Mouse (Mus musculus) cerebellum, adult 18-20 months (tissue): Measurements from ENCODE around the gene Fmo5.

Experiments used
- DNase-seq, 2 experiments: peaks; one replicate each; pipeline ENCODE4 v3.0.0; 2021

Gene Fmo5

DNA sequence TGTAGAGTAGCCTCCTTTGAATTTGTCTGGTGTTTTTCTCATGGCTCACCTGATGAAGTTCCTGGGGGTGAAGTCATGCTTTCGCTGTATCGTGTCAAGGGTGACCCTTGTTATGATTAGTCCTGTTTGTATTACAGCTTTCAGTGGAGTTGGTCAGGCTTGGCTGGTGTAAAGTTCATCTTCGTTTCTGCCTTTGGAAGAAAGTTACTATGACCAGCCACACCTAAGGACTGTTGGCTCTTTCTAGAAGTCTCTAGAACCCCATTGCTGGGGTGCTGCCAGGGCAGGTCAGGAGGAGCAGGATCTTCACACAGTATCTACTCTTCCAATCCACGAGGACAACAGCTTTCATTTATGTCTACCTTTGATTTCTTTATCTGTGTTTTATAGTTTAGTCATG lies 4.9 kb downstream of the Fmo5 start:
- DNase-seq, result no peak

DNA sequence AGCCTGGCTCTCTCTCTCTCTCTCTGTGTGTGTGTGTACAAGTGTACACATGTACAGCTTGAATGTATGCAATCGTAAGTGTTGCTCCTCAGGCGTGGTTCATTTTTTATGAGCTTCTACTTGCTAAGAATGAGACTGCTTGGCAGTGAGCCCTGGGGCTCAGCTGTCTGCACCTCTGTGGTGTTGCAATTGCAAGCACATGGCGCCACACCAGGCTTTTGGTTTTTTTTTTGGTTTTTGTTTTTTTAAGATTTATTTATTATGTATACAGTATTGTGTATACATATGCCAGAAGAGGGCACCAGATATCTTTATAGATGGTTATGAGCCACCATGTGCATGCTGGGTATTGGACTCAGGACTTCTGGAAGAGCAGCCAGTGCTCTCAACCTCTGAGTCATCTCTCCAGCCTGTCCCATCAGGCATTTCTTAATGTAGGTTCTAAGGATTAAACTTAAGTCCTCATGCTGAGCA lies 5.7 kb downstream of the Fmo5 start:
- no peak for DNase-seq

DNA sequence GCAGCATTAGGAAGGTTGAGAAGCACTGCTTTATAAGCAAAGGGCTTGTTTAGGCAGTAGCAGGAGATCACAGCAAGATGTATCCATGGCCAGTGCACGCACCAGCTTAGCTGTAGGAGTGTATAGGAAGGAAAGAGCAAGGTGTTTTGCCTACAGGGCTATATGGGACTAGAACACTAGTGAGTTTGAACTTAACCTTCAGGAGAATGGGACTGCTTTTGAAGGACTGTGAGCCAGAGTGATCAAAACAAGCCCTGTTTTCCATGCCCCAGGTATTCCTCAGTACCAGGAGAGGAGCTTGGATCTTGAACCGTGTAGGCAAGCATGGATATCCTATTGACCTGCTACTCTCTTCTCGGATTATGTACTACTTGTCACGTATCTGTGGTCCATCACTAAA lies 12.8 kb downstream of the Fmo5 start:
- DNase-seq, result no peak

DNA sequence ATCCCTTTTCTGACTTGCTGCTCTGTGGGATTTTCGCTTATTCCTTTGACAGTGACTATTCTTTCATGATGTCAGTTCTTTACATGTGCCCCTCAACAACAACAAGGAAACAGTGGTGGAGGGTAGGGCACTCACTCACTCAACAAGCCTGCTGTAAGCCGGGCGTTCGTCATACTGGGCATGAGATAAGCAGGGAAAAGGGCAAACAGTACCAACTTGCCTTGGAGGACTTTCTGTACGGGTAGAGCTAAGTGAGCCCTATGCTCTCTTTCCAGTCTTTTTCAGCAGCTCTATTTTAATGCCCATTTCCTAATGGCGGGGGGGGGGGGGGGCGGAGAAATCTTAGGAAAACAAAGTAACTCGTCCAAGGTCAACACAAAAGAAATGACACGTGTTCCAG lies 13.4 kb downstream of the Fmo5 start:
- no peak for DNase-seq

DNA sequence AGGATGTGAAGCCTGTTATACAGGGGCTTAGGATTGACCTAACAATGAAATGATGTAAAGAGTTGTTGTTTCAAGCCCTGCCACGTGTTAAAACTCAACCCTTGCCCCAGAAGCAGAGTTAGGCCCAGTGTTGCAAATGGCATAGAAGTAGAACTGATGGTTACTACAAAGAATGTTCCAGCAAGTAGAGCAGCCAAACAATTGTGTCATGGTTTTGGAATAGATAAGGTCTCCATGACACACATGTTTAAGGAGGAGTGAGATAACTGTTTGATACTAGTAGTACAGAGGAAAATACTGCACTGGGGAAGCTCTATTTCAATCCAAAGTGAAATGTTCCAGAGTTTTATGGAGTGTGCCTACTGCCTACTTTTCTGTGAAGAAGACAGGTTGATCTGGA lies 19.9 kb downstream of the Fmo5 start:
- no peak for DNase-seq

DNA sequence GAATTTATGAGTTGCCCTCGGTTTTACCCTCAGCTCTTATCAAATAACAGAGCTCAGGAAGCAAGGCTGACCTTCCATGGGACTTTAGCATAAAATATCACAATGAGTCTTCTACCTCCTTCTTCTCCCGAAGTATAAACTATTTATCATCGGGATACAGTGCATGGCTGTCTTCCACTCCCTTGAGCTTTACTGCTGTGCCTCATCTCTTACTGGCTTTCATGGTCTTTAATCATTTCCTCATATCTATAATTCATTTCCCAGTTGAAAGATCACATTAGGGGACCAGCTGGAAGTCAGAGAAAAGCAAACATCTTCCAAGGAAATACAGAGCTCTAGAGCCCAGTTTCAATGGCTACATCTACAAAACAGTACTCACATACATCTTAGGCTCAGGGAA lies 20.4 kb downstream of the Fmo5 start:
- no peak for DNase-seq

DNA sequence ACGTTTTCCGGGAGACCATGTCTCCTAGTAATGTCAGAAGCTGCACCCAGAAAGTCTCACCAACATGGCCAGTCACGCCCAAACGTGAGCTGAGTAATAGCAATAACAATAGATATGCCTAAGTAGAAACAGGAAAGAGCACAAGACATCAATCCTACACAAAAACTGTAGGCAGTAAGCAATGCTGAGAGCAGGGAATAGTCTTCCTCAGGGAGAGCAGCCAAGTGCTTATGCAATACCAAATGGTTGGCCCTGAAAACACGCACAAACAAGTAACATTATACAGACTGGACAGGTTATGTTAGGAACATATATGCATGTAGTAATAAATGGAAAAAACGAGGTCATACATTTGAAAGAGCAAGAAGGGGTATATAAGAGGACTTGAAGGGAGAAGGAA lies 20.9 kb downstream of the Fmo5 start:
- no peak for DNase-seq

DNA sequence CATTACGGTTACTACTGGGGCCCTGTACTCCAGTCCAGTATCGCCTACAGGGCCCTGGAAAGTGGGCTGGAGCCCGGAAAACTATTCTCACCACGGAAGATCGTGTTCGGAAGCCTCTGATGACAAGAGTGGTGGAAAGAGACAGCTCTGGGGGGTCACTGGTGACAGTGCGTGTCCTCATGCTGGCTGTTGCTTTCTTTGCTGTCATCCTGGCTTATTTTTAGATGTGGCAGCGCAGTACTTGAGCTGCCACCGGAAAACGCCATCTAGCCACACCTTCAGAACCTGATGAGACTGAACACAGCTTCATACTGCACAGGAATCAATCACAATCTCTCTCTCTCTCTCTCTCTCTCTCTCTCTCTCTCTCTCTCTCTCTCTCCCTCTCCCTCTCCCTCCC lies 23.0 kb downstream of the Fmo5 start:
- no peak for DNase-seq

DNA sequence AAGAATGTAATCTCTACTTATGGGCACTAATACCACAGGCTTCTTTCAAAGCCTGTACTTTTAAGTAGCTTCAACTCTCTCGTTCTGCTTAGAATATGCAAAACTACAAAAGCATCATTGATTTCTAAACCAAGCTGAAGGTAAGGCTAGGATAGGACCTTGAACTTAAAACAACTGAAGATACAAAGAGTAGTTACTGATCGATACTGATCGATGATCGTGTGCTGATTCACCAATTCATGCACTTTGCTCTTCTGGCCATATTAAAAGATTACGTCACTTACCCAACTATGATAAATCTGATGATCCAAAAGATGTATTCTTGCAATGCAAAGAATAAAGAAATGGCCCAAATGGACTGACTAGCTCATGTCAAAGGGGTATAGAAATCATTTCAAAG lies 25.2 kb downstream of the Fmo5 start:
- no peak for DNase-seq

DNA sequence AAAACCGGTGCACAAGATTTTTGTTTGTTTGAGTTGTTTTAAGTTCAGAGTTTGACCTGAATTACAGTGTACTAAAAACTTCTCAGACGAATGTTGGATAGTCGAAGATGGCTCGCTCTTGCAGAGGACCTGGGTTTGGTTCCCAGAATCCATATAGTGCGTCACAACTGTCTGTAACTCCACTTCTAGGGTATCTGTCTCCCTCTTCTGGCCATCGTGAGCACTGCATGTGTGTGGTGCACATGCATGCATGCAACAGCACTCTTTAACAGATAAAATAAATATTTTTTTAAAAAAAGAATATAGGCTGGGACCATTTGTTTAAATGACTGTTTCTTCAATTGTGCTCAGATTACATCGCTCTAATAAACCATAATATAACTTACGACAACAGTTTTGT lies 26.3 kb downstream of the Fmo5 start:
- DNase-seq, result no peak

DNA sequence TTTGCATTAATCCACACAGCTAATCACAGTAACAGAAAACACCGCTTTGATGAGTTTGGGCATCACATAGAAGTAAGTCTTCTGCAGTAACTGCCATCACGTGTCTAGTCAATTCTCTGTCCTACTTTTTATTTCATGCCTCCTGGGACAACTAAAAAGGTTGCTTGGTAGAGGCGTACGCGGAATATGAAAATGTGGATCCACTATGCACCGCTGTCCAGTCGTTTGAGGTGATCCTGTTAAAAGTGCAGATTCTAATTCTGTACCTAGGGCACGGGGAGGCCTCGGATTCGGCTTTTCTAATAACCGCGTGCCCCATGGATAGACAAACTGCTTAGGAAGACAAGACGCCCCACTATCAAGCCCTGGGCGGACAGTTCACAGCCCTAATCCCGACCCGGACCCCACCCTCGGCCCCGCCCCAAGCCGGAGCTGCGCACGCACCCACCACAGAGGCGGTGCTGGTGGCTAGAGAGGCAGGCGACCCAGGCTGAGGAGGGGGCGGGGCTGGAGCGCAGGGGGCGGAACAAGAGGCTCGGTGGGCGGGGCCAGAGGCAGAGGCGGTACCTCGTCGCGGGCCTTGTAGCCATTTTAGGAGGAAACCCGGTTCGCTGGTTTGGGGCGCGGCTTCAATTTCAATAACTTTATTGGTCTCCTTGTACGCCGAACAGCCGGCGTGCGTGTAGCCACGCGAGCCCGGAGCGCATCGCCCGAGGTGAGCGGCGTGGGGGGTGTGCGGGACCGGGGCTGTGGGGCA lies 29.2 kb downstream of the Fmo5 start, which contains the start of gene Prkab2:
Prkab2 (plus strand) TSS at position 539 of the 757 bp plus-strand sequence.
- peak; percentile 98 to 99 for DNase-seq

DNA sequence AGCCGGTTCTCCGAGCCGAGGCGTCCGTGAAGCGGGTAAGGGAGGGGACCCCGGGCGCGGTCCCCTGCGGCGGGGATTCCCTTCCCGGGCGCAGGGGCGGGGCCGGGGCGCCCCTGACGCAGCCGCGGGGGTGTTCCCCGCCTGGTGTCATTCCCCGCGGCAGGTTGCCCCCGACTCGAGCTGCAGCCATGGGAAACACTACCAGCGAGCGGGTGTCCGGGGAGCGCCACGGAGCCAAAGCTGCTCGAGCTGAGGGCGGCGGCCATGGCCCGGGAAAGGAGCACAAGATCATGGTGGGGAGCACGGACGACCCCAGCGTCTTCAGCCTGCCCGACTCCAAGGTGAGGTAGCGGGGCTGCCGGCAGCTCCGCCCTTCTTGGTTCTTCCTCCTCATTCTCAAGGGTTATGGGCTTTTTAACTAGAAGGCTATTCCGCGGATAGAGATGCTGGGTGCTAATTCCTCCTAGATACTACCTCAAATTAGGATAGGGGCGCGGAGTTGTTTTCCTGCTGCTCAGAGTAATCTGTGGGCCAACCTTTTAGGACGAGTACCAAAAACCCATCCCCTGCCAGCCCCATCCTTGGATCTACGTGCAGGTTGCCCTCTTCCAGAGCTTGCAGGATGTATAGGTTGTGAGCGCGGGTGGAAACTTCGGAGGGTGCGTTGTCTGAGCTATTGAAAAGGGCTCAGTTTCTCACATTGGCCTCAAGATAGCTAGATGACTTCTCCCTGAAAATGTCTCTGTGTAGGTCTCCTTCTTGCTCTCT lies 30.0 kb downstream of the Fmo5 start:
- DNase-seq, result peak in 1 of 2 experiments; percentile 60

DNA sequence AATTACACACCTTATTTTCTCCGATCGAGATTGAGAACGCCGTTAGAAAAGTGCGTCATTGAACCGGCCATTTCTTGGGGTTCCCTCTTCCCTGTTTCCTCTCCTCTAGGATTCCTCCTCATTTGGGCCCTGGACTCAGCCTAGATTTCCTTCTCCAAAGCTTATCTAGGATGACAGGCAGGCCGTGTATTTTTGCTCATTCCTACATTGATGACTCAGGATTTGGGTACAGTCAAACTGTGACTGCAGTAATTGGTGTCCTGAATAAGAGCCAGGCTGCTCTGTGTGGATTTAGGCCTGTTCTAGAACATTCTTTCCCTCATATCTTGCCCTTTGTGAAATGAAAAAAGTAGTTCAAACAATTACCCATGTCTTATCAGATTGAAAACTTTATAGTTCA lies 31.1 kb downstream of the Fmo5 start:
- no peak for DNase-seq

DNA sequence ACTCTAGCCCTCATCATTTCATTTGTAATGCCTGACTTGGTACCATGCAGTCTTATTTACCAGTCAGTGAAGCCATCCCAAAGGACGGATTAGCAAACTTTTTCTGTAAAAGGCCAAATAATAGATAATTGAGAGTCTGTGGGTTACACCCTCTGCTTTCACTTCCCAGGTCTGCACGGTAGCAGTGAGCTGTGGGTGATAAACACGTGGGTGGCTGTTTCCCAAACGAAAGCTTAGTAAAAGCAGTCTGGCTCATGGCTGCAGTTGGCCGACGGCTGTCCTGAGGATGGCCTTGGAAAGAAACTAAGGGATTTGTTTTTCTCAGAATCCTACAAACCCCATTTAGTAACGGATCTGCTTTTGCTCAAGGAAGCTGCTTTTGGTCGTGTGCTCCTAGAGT lies 32.6 kb downstream of the Fmo5 start:
- no peak for DNase-seq

DNA sequence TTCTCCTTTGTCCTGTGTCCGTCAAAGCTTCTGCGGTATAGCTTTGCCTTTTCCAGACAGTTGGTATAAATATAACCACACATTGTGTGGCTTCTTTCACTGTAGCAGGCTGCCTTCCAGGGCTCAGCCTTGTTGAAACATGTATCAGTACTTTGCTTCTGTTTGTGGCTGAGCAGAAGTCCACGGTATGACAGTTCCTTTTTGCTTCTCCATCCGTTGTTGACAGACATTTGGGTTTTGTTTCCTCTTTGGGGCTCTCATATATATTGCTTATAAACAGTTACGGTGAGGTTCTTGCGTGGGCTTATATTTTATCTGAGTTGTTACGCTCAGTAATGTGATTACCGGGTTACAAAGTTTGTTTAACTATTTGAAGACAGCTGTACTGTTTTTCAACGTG lies 36.9 kb downstream of the Fmo5 start:
- no peak for DNase-seq

DNA sequence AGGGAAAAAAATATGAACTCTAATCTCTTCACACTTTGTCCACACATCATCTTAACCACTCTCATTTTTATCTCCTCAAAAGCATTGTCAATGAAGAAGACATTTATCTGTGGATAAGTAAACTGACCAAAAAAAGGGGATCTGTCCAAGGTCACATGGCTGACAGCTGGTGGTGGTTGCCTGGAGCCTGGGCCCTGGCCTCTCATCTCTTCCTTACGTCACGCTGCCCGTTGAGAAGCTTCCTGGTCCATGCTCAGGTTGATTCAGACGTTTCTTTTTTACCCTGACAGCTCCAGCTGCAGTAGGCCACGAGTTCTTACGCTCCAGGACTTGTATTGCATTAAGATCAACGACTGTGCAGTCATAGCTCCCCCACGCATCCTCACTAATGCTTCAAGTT lies 37.5 kb downstream of the Fmo5 start:
- DNase-seq, result no peak

DNA sequence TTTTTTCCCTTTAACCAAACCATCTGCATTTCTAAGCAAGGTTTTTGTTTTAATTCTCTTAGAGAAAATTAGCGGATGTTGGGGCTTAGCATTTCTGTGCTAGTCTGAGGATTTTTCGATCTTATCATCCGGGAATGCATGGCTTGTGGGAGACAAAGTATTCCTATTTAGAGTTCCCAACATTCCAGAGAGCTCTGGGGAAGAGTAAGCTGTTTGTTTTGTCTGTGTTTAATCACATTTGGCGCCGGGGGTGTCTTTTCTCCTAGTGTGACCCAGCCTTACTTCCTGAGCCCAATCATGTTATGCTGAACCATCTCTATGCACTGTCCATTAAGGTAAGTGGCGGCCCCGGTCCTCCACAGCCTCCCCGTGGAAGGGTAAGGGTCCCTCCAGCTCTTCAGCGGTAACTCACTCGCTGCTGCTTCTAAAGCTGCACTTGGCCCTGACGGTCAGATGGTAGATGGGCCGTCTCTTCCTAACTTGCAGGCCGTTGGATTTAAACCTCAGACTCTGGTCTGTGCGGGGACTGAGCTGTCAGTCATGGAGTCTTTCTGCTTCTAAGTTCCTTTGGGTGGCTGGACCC lies 38.6 kb downstream of the Fmo5 start:
- DNase-seq, result no peak

DNA sequence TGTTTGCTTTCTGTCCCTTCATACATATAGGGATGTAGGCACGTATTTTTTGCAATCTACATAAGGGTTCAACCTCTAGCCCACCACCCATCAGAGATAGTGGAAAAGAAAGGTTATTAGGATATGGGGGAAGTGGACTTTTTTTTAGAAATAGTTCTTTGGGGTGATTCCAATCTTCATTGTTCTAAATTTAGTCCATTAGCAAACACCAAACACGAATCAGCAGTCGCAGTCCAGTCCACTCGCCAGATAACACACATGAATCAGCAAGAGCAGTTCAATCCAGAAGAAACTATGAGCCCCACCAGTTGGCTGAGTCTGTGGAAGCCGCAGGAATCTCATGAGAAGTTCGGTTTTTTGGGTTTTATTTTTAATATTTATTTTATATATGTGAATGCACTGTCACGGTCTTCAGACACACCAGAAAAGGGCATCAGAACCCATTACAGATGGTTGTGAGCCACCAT lies 46.1 kb downstream of the Fmo5 start, which contains the start of gene Gm17651:
Gm17651 (minus strand) TSS at position 51 of the 467 bp plus-strand sequence.
- DNase-seq, result no peak

DNA sequence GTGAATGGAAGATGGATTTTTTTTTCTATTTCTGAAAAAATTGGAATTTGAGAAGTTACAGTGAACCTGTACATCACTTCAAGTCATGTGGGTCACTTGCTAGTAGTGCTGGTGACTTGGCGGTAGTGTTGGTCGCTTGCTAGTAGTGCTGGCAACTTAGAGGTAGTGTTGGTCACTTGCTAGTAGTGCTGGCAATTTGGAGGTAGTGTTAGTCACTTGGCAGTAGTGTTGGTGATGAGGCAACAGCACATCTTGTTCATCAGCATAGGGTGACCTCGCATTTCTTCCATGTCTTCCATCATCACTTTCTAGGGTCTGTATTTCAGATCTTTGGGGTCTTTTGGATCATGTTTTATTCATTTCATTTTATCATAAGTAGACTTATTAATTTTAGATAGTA lies 47.5 kb downstream of the Fmo5 start:
- DNase-seq, result no peak

DNA sequence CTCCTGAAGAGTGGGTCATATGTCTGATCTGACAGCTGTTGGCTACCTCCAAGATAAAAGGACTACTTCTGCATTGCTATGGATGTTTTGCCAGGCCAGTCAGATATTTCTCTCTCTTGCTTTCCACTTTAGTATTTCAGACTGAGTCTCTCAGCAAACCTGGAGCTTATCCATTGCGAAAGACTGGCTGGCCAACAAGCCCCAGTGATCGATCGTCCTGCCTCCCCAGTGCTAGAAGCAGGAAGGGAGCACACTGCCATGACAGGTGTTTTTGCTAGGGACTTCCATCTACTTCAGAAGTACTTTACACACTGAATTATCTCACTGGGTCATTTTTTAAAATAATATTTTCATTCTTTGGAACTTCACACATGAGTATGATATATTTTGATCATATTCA lies 49.8 kb downstream of the Fmo5 start:
- DNase-seq, result no peak

DNA sequence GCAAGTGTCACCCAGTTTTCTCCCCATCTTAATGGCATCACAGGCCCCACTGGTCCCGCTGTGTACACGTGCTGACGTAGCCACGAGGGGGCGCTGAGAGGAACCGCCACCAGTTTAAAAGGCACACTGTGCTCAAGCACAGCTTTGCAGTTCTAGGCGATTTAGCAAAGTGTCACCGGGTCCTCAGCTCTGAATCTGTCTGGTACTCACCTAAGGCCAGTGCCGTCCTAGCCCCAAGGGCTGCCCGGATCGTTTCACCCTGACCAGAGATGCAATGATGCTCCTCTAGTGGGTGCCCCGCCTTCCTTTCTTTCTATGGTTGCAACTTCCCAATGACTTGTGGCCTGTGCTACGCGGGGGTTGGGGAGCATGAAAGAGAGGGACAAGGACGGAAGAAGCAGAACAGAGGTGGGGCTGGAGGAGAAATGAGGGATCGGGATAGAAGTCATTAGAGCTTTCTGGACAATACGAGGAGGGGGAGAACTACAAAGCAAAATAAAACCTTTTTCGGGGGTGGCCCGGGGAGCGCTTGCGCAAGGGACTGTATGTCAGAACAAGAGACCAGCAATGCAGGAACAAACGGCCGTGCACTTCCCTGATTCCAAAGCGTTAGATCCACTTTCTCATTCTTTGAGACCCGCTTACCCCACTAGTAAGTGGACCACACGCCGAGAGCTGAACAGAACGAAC lies 52.2 kb downstream of the Fmo5 start:
- peak; percentile 81 to 83 for DNase-seq

DNA sequence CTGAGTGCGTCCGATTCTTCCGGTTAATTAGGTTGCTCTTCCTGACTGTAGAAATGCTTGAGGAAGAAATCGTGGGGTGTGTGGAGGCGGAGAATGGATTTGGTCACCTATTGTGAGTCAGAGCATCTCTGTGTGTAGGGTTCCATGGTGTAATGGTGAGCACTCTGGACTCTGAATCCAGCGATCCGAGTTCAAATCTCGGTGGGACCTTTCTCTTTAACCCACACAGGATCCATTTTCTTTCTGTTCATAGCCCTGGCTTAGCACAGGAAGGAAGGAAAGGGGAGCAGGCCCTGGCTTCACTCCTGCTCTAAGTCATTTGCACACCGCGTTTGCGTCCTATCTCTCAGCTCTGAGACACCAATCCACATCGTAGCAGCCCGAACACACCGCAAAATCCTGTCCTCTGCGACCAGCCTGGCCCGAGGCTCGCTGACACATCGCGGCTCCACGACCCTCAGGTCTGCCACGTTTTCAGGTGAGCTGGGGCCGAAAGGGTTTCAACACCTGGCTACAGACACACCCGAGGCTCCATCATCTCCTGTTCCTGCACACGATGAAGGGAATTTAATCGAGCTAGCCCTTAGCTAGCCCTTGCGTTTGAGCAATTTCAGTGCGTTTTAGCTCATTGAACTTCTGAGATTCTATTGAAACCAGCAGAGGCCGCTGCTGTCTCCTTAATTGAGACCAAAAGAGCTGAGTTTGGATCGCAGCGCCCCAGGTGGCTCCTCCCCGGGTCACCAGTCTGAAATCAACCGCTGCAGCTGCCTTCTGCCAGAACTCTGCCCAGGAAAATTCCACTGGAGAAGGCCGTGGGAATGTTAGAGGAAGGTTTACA lies 52.9 kb downstream of the Fmo5 start:
- DNase-seq, result peak; percentile 68 to 70
